Mouse (Mus musculus) thymus, postnatal 4 days (tissue): ENCODE measurements around the gene Lypla2.

Experiments
- DNase-seq: peaks from one replicate; pipeline ENCODE4 v3.0.0; 2021

Gene Lypla2

DNA sequence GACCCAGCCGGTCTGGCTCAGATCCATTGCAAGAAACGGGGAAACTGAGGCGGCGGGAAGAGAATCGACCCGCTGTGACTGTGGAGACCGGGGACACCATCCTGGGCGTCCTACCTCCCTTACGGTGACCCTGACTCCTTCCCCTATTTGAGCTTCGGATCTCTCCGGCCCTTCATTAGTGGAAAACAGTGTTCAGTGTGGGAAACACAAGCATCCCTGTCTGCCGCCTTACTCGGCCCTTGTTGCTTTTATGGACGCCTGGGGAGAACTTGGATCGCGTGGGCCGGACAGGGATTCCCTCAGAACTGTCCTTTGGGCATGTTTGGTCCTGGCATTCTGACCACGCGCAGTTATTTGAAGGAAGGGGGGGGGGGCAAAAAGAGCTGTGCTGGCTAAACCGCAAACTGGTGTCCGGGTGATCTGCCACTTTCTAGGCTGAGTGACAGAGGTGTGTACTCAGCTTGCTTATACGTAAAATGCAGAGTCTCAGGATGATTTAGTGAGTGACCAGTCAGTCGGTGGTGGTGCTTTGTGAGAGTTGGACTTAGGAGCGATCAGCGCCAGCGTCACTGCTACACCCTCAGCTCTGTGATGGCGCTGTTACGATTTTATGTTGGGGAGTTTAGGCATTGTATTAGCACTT lies 25.6 kb downstream of the Lypla2 start:
- no peak for DNase-seq

DNA sequence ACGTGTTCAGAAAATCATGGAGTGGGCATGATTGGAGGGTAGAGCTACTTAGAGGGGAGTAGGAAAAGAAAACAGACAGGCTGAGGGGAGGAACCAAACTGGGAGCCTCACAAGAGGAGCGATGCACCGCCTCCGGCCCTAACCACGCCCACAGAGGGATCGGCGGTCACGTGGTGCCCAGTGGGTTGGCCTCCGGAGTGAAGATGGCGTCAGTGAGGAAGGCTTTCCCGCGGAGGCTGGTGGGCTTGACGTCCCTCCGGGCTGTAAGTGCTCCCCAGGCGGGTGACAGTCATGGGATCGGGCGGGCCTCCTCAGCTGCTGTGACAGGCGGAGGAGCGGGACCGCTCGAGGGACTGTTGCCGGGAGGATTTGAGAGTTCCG lies 26.2 kb downstream of the Lypla2 start, which contains the start of gene Hmgcl:
TSS of gene Hmgcl (plus strand) at position 171 of the 381 bp plus-strand sequence.
- DNase-seq = peak; percentile 98

DNA sequence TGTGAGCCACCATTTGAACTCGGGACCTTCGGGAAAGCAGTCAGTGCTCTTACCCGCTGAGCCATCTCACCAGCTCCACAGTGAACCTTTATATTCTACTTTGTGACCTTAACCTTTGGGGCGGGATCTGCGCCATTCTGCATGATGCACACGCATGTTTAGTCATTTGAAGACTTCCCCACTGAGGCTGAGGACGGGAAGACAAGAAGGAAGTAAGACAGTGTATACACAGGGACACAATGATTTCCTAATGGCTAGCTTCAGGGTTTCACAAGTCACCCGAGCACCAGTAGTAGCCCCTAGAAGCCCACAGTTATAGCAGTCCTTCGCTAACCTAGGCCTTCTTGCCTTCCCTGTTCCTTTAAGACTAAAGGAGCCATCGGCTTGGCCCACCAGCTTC lies 26.7 kb downstream of the Lypla2 start:
- no peak for DNase-seq

DNA sequence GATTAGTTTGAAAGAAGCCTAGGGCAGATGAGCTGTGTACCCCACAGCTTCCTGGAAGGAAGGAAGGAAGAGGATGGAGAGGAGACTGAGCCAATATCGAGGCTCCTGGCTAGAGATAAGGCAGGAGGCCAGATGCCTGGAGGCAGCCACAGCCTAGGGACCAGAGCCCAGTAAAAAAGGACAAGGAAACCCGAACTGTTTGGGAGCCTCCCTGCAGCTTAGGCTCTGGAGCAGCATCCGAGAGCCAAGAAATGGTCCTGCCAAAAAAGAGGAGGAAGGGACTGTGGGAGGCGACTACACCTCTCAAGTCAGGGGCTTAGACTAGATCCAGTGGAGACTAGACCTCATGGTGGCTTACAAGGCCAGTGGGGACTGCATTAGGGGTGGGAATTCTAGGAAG lies 29.0 kb downstream of the Lypla2 start:
- no peak for DNase-seq

DNA sequence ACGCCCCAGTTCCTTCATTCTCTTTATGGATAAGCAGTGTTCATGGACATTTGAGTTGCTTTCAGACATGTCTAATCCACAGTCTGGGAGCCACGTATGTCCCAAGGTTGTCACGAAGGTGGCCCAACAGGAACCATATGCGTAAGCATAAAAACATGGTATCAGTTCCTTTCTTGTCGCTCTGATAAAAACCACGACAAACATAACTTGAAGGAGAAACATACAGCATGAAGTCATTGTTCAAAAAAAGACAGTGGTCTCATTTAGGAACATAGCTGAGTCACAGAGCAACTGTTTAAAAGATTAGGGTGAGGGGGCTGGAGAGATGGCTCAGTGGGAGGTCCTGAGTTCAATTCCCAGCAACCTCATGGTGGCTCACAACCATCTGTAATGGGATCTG lies 30.2 kb downstream of the Lypla2 start:
- no peak for DNase-seq

DNA sequence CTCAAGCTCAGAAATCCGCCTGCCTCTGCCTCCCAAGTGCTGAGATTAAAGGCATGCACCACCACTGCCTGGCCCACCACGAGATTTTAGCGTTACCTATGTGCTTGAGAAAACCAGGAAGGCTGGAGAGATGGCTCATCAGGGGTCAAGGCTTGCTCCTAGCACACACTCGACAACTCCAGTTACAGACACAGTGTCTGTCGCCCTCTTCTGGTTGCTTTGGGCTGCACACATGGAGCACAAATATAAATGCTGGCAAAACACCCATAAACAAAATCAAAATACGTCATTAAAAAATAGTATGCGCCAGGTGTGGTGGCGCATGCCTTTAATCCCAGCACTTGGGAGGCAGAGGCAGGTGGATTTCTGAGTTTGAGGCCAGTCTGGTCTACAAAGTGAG lies 31.4 kb downstream of the Lypla2 start:
- peak; percentile 53 for DNase-seq

DNA sequence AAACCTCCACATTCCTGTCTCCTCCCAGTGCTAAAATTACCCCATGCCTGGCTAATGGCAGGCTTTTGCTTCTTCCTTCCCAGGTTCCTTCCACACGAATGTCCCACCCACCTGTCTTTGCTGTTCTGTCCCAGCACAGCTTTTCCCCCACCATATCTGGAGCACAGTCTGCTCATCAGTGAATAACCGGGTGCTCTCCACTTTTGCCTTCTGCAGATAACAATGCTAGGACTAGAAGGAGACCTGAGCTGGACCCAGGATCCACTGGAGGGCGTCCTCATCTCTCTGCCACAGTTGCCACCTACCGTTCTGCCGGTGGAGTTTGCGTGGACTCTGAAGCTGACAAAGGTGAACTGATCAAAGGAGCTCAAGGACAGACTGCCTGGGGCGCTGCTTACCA lies 33.6 kb downstream of the Lypla2 start:
- no peak for DNase-seq

DNA sequence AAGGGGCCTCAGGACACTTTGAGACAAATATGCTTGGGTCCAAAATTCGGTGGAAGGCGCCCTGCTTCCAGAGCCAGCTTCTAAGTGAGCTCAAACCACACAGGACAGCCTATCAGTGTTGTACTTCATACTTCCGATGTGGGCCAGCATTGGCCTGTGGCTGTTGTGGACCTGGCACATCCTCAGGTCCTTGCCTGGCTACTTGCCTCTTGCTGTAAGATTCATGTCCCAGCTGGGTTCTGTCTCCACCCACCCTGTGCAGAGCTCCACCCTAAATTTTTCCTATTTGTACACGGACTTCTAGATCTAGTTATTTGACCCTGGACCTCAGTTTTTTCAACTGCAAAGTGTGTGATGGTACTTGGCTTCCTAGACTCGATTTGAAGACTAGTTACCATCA lies 36.9 kb downstream of the Lypla2 start:
- no peak for DNase-seq

DNA sequence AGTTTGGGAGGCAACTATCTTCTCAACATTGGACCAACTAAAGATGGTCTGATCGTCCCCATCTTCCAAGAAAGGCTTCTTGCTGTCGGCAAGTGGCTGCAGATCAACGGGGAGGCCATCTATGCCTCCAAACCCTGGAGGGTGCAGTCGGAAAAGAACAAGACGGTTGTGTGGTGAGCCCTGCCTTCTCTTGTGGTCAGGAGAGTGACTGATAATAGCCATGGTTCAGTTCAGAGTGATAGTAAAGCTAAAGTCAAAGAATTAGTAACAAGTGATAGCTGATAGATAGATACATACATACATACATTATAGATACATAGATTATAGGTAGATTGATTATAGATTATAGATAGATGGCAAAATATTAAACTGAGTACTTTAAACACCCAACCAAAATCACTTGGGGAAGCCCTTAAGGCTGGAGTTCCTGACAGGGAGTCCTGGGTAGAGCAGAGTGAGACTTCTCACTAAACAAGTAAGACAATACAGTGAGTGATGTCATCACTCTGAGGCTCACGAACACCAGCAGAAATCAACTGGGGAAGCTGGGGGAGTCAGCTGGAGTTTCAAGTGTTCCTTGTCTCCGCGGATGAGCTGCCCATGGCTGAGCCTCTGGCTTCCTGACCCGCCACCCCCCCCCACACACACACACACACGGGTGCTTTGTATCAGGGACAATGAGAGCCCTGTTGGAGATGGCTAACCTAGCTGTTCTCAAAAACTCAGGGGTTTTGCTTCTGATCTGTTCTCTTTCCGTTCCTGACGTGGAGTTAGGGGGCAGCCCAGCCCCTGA lies 37.5 kb downstream of the Lypla2 start:
- no peak for DNase-seq

DNA sequence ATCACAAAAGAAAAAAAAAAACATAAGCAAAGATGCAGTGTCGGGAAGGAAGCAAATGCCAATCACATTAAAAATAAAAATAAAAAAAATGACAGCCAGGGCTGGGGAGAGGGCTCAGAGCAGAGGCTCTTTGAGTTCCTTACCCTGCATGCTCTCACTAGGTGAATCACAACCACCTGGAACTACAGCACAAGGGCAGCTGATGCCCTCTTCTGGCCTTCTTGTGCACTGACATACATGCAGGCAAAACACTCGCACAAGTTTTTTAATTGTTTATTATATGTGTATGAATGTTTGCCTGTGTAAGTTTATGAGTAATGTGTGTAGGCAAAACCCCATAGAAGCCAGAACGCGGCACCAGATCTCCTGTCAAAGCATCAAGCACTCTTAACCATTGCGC lies 40.6 kb downstream of the Lypla2 start:
- peak; percentile 58 for DNase-seq

DNA sequence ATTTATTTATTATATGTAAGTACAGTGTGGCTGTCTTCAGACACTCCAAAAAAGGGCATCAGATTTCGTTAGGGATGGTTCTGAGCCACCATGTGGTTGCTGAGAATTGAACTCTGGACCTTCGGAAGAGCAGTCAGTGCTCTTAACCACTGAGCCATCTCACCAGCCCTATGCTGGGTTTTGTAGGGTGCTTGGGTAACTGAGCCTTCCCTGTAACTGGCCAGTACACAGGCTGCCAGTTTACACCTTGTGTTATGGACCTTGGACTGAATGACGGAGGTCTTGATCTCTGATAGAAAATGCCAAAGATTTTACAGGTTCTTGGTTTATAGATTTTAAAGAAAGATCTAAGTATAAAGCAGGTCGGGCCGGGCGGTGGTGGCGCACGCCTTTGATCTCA lies 42.2 kb downstream of the Lypla2 start:
- DNase-seq = no peak

DNA sequence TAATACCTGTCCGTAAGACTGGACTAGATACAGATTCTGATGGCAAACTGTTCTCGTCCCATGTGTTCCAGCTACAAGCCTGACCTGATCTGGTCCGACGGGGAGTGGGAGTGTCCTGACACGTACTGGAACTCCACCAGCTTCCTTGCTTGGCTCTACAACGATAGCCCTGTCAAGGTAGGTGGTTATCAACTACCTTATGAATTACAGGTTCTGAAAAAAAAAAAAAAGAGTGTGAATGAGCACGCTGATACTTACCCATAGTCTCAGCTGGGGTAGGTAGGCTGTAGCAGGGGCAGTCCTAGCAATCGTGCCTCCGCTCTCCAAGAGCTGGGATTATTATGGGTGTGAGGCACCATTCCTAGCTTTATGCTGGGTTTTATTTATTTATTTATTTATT lies 42.6 kb downstream of the Lypla2 start:
- DNase-seq = no peak

DNA sequence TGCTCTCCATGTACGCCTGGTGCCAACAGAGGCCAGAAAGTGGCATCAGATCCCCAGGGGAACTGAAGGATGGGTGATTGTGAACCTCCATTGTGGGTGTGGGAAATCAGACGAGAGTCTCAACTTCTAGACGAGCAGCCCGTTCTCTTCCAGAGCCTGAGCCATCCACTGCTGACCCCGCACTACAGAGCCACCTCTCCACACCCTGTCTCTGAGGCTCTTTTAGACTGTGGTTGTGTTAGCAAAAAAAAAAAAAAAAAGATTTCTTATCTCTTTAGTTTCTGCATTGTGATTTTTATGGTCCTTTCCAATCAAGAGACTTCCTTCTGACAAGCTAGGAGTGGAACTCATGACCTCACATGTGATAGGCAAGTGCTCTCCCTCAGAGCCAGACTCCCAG lies 43.0 kb downstream of the Lypla2 start:
- DNase-seq = no peak

DNA sequence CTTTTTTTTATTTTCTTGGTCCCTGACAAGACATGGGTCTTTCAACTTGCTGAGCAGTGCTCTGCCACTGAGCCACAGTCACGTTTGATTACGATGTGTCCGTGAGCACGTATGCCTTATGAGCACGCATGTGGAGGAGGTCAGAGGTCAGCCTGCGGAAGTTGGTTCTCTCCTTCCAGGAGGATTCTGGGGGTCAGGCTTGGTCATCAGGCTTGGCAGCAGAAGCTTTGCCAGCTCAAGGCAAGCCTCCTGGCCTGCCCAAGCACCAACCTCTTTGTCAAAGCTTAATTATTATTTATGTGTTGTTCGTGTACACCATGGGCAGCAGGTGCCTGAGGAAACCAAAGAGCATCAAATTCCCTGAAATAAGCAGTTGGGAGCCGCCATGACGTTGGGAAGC lies 44.0 kb downstream of the Lypla2 start:
- no peak for DNase-seq

DNA sequence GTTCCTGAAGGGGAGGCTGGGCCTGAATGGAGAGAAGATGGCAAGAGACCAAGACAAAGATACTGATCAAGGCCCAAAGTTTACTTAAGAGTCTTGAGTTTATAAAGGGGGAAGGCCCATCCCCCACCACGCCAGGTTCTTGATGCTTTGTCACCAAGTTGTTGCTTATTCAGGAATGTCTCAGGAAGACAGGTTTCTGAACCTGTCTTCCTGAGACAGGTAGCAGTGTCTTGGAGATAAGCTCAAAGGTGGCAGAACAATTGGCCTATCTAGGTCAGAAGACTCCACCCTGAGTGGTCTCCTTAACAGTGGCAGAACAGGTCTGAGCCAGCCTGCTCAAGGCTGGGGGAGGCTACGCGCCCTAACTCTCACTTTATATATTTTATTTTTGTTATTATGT lies 45.6 kb downstream of the Lypla2 start:
- DNase-seq = no peak

DNA sequence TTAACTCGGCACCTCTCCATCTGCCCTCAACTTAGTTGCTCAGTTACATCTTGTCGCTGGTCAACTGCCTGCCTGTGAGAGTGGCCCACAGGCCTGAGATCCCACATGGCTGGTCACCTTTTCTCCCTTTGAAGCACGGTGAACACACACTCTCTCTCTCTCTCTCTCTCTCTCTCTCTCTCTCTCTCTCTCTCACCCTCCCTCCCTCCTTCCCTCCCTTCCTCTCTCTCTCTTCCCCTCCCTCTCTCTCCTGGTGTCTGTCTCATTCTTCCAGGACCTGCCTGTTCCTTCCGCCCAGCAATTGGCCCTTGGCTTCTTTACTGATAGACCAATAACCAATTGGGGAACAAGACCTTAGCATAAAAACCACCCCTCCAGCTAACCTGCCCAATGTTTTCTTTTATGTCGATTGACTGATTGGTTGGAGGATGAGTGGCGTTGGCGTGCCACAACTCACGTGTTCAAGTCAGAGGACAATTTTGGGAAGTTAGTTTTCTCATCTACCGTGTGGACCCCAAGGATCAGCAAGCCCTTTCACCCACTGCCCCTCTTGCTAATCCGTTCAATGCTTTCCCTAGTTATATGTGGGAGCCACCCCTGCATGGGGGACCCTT lies 46.1 kb downstream of the Lypla2 start:
- no peak for DNase-seq

DNA sequence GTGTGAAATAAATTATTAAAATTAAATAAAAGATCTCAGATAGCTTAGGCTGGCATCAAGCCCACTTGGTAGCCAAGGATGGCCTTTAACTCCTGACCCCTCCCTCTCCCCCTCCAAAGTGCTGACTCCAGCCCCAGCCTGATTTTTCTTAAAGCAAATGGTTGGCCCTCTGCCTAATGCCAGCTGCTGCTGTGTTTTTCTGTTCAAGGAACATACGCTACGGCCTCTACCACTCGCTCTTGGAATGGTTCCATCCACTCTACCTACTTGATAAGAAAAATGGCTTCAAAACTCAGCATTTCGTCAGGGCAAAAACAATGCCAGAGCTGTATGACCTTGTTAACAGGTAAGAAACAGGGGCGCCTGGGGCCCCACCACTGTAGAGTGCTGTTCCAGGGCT lies 47.1 kb downstream of the Lypla2 start:
- no peak for DNase-seq

DNA sequence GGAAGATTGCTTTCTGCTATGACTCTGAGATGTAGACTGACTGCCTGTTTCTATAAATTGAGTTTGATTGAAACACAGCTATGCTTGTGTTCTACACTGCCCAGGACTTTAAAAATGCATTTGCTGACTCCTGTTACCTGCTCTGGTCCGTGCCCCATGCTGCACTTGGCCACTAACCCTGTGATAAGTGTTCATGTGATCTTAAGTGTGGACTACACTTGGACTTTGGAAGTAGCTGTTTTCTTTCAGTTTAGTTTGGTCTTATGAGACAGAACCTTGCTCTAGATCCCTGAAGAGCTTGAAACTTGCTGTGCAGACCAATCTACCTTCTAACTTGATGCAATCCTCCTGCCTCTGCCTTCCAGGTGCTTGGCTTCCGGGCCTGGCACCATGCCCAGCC lies 48.0 kb downstream of the Lypla2 start:
- no peak for DNase-seq

DNA sequence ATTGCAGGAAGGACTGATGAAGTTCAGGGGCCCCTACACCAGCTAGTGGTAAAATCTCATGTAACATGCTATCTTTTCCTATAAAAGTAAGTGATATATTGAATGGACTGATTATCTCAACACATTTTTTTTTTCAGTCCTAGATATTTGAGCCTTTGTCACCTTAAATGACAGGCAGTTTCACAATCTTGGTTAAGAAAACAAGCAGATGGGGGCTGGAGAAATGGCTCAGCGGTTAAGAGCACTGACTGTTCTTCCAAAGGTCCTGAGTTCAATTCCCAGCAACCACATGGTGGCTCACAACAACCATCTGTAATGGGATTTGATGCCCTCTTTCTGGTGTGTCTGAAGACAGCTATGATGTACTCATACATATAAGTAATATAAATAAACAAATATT lies 50.2 kb downstream of the Lypla2 start:
- no peak for DNase-seq

DNA sequence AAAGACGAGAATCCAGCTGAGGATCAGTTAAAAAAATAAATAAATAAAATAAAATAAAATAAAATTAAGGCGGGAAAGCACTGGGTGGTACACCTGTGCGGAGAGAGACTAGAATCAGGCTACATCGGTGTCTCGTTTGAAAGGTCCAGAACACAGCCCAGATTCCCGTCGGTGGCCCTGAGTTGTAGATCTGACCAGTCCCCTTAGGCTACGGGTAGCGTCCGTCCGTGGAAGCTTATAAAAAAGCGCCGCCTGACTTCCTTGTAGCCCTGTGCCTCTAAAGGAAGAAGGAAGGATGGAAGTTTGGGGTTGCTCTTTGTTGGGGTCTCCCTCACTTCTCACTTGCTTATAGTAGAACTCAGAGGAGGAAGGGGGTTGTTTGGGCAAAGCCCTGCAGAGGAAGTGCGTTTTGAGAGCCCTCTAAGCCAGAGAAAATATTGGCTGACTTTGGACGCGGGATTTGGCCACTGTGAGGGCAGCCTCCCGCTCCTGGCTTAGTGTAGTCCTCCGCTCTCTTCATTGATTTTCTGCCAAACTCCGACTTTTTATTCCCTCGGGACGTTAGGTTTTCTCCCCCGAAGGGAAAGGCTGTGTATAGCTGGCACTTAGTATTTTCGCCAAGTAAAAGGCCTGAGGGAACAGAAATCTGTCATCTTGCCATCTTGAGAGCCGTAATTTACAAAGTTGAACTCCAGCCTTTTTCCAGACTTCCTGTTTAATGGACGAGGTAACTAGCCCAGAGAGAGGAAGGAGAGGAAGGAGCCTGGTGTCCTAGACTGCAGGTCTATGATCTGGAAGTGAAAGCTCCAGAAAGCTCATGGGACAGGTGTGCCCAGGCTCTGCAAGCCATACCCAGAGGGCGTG lies 50.9 kb downstream of the Lypla2 start:
- no peak for DNase-seq

DNA sequence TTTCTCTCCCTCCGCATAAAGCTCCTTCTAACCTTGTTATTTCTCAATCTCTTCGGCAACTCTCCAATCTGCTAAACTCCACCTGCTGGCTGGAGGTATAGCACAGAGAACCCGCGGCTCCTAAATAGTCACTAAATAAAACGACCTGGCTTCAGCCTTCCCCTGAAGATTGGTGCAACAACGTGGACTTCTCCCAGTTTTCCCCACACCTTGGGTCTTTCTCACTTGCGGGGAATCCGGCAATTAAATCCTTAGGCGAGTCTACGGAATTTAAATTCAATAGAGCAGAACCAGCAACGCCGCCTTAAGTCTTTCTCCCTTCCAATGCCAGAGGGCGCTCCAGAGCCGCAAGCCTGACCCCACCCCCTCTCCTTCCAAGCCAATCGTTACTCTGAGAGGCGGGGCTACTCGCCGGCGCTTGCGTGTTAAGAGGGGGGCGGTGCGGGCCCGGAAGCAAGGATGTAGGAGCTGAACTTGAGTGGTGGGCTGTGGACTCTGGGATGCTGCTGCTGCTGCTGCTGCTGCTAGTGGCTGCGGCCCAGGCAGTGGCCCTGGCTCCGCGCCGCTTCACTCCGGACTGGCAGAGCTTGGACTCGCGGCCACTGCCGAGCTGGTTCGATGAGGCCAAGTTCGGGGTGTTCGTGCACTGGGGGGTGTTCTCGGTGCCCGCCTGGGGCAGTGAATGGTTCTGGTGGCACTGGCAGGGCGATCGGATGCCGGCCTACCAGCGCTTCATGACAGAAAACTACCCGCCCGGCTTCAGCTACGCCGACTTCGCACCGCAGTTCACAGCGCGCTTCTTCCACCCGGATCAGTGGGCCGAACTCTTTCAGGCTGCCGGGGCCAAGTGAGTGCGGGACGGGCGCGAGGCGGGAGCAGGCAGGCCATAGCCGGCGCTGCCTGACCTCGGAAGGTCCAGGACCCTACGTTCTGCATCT lies 51.9 kb downstream of the Lypla2 start, which contains the start of gene Fuca1:
TSS of gene Fuca1 (plus strand) at position 432 of the 938 bp plus-strand sequence.
- peak; percentile 98 for DNase-seq

DNA sequence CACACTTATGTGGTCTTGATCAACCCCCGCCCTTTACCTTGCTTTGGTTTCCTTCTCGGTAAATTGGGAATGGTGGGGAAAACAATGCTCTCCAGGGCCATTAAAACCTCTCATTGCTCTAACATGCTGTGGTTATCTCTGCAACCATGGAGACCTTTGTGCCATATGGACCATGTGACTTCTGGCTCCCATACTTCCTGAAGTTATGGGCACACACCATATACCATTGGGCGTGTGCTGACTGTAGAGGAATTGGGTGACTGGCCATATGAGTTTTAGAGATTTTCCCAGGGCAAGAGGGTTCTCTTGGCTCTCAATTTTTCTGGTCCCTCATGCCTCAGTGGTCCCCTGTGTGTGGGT lies 53.2 kb downstream of the Lypla2 start:
- no peak for DNase-seq
